Mouse (Mus musculus): ENCODE data around the gene Apobr.

DNA sequence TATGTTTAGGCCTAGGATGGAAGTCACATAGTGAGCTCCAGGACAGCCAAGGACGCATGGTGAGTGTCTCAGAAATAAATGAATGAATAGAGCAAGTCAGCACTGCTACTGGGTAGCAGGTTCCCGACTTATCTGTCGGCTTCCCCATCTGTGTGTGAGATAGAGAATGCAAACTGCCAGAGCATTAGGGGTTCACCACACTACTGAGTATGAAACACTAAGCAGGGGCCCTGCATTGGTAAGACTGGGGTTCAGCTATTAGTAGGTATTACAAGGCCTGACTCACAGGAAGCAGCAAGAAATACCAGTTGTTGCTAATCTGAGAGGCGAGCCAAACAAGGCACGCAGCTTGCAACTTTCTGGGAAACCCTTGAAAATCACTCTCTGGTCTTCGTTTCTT lies 14.2 kb downstream of the Apobr start:
- TF ChIP-seq CTCF (IDR thresholded peaks at IDR 0.05; ENCODE audit: insufficient read depth, low read depth, low read length): no peak
- TF ChIP-seq POLR2A (IDR thresholded peaks at IDR 0.05; ENCODE audit: insufficient read depth, low read depth, low read length): no peak

Data from olfactory bulb, adult 2 months (tissue).